14 mouse cellular contexts compared by ENCODE assay signal in genomic region chr8:92008616-92009610, GRCm38 (mm10).
DNase-seq lines count a peak whose midpoint lies in the region; ATAC-seq and TF ChIP-seq lines count a peak whose summit lies in the region.
"Had no signal": no experiment of that assay in that cellular context is flagged by ENCODE, and none has a peak within 500 bp of the region (broad histone marks: within the 10 kb centered on the region; RNA-seq: fewer than 3 reads in every experiment).

No protein-coding gene starts in this region.

- no peak overlapping the region for H3K4me3 ChIP-seq in heart, embryonic 10.5 days
- no peak overlapping the region for H3K4me3 ChIP-seq in ES-E14 (ENCODE audit: insufficient read depth in 1 of 2, low read depth in 1 of 2, low read length in 2 of 2, poor library complexity in 1 of 2, severe bottlenecking in 1 of 2)
- no peak overlapping the region for H3K4me3 ChIP-seq in kidney, postnatal 0 days (replicated peaks; ENCODE audit: low read depth, low read length)
- H3K4me3 ChIP-seq: intestine, embryonic 15.5 days; liver, embryonic 13.5 days; midbrain, embryonic 10.5 days had no signal

- TF ChIP-seq CTCF in kidney, postnatal 0 days (IDR thresholded peaks at IDR 0.05; ENCODE audit: low read depth), result peak; percentile 19; the same call in 1 of the 2 replicates

- in situ Hi-C loops in ES-E14 (cut with MboI; ENCODE audit: low sequenced_read_pairs in 2 of 2, unreplicated experiment in 2 of 2), result no loop called here

- peaks cover 3% of the 10 kb centered on the region; the same call in 1 of the 2 replicates for H3K4me1 ChIP-seq in heart, embryonic 10.5 days
- H3K4me1 ChIP-seq in ES-E14 (ENCODE audit: control insufficient read depth in 2 of 2, insufficient read depth in 2 of 2, low read length in 2 of 2, poor library complexity in 1 of 2), result peaks cover 3 to 5% of the 10 kb centered on the region in 2 experiments; a peak in 3 of 4 replicates
- no peaks in the 10 kb centered on the region for H3K4me1 ChIP-seq in kidney, postnatal 0 days (replicated peaks; ENCODE audit: insufficient read depth, low read length)
- H3K4me1 ChIP-seq: intestine, embryonic 15.5 days had no signal

- no peak overlapping the region for H3K9ac ChIP-seq in ES-E14 (ENCODE audit: insufficient read depth, low read depth, low read length, poor library complexity, severe bottlenecking)
- no peak overlapping the region for H3K9ac ChIP-seq in kidney, postnatal 0 days (ENCODE audit: low read depth, low read length)
- H3K9ac ChIP-seq: intestine, embryonic 15.5 days; liver, embryonic 13.5 days had no signal

- no peaks in the 10 kb centered on the region for H3K9me3 ChIP-seq in heart, embryonic 10.5 days
- no peaks in the 10 kb centered on the region for H3K9me3 ChIP-seq in ES-E14 (ENCODE audit: control insufficient read depth, insufficient read depth, low read depth, low read length)
- no peaks in the 10 kb centered on the region for H3K9me3 ChIP-seq in kidney, postnatal 0 days (replicated peaks; ENCODE audit: low read length)
- H3K9me3 ChIP-seq: intestine, embryonic 15.5 days; liver, embryonic 13.5 days; midbrain, embryonic 10.5 days had no signal

- H3K27me3 ChIP-seq in heart, embryonic 10.5 days (ENCODE audit: insufficient read depth, poor library complexity, severe bottlenecking), result peaks cover 35% of the 10 kb centered on the region
- H3K27me3 ChIP-seq in kidney, postnatal 0 days (ENCODE audit: insufficient read depth, low read length), result no peaks in the 10 kb centered on the region; the same call in 1 of the 2 replicates
- H3K27me3 ChIP-seq: intestine, embryonic 15.5 days; liver, embryonic 13.5 days had no signal

- H3K36me3 ChIP-seq in heart, embryonic 10.5 days, result no peaks in the 10 kb centered on the region
- H3K36me3 ChIP-seq in ES-E14 (ENCODE audit: control insufficient read depth, insufficient read depth, low read length, poor library complexity, severe bottlenecking), result no peaks in the 10 kb centered on the region
- H3K36me3 ChIP-seq in kidney, postnatal 0 days (ENCODE audit: insufficient read depth, low read length), result no peaks in the 10 kb centered on the region
- H3K36me3 ChIP-seq: intestine, embryonic 15.5 days; liver, embryonic 13.5 days; midbrain, embryonic 10.5 days had no signal

- WGBS in heart, embryonic 10.5 days, result 77% methylated on average over 14 of the region's 14 CpGs
- WGBS in kidney, postnatal 0 days, result 28% methylated on average over 14 of the region's 14 CpGs

- peak; percentile 97 for DNase-seq in heart, adult 11 months
- no peak for DNase-seq in heart, embryonic 10.5 days (ENCODE audit: low spot score)
- DNase-seq in ES-E14 (ENCODE audit: low read depth, low spot score), result no peak
- peak; percentile 47 for DNase-seq in fibroblast of lung, adult 2 months (ENCODE audit: low read depth)
- DNase-seq in kidney, postnatal 0 days (ENCODE audit: low spot score), result peak; percentile 59
- DNase-seq in embryo, embryonic 11 days, result no peak
- no peak for DNase-seq in cerebellum, postnatal 10 days
- DNase-seq: liver, embryonic 13.5 days; lung, postnatal 14 days; right cerebral cortex, postnatal 14 days; thymus, adult 18-20 months had no signal

- no peak overlapping the region for H3K27ac ChIP-seq in heart, embryonic 10.5 days
- no peak overlapping the region for H3K27ac ChIP-seq in ES-E14 (ENCODE audit: insufficient read depth, low read depth, low read length, poor library complexity, severe bottlenecking)
- H3K27ac ChIP-seq in kidney, postnatal 0 days, result peak overlapping the region; percentile 27; the same call in 1 of the 2 replicates
- H3K27ac ChIP-seq: intestine, embryonic 15.5 days; liver, embryonic 13.5 days; midbrain, embryonic 10.5 days had no signal

- no peak overlapping the region for H3K4me2 ChIP-seq in kidney, postnatal 0 days (ENCODE audit: low read length)
- H3K4me2 ChIP-seq: intestine, embryonic 15.5 days; liver, embryonic 13.5 days had no signal

- no peak for ATAC-seq in kidney, postnatal 0 days (replicated peaks; ENCODE audit: low FRiP score, low read depth)
- ATAC-seq: forebrain, embryonic 16.5 days; intestine, embryonic 15.5 days had no signal

TF ChIP-seq in ES-E14, 5 proteins besides CTCF, POLR2A, EP300 and RAD21:
- 0 out of 2 replicates have a peak, but pooled peaks have one; percentile 33 for TF ChIP-seq ZNF384 (IDR thresholded peaks at IDR 0.05; ENCODE audit: low read depth, low read length)
- TF ChIP-seq MAFK (IDR thresholded peaks at IDR 0.05; ENCODE audit: insufficient read depth, low read depth, low read length), result no peak

Comparison
In these comparisons a context has a peak if more than half of its experiments do, and no peak if none do; other contexts are left out.
1. DNase-seq: peak in heart, adult 11 months (single experiment), fibroblast of lung, adult 2 months (single experiment) and kidney, postnatal 0 days (single experiment); none in heart, embryonic 10.5 days (single experiment), ES-E14 (single experiment), embryo, embryonic 11 days (single experiment) and cerebellum, postnatal 10 days (0 of 2).